Mouse (Mus musculus): Measurements from ENCODE around the gene Gm42742. TPM values are rescaled to one million over a fixed set of nuclear protein-coding genes. Genes with fewer than 3 reads are reported as not detected.

Gene Gm42742
- polyA plus RNA-seq, 1 experiment from 2014 or later, result 88.0 TPM

Small RNAs within 50 kb of the gene (microRNA-seq; reads per million reads assigned to microRNA genes)
- gene Gm44343, result not detected

Other genes starting within 250 kb of the Gm42742 start
- 124 and 143 TPM in 2 replicates for gene Ypel3, start 244.1 kb downstream of the Gm42742 start, polyA plus RNA-seq (2015; fragmentation: Nextera tagmentation; extraction: Ambion mirVana)
- 0.43 and 0.55 TPM in 2 replicates for gene Tbx6, start 239.6 kb downstream of the Gm42742 start, polyA plus RNA-seq (2015; fragmentation: Nextera tagmentation; extraction: Ambion mirVana)
- gene Ppp4c, start 228.6 kb downstream of the Gm42742 start, polyA plus RNA-seq (2015; fragmentation: Nextera tagmentation; extraction: Ambion mirVana), result 246 and 258 TPM in 2 replicates
- gene Fam57b, start 223.4 kb downstream of the Gm42742 start, polyA plus RNA-seq (2015; fragmentation: Nextera tagmentation; extraction: Ambion mirVana), result 27.0 and 30.0 TPM in 2 replicates
- gene 4930451I11Rik, start 189.5 kb downstream of the Gm42742 start, polyA plus RNA-seq (2015; fragmentation: Nextera tagmentation; extraction: Ambion mirVana), result not detected in 2 replicates
- gene Doc2a, start 173.7 kb downstream of the Gm42742 start, polyA plus RNA-seq (2015; fragmentation: Nextera tagmentation; extraction: Ambion mirVana), result 4.1 and 4.2 TPM in 2 replicates
- 47.7 and 49.1 TPM in 2 replicates for gene Hirip3, start 159.1 kb downstream of the Gm42742 start, polyA plus RNA-seq (2015; fragmentation: Nextera tagmentation; extraction: Ambion mirVana)
- gene Ino80e, start 158.7 kb downstream of the Gm42742 start, polyA plus RNA-seq (2015; fragmentation: Nextera tagmentation; extraction: Ambion mirVana), result 94.9 and 96.2 TPM in 2 replicates
- 51.9 and 60.0 TPM in 2 replicates for gene Taok2, start 136.4 kb downstream of the Gm42742 start, polyA plus RNA-seq (2015; fragmentation: Nextera tagmentation; extraction: Ambion mirVana)
- 30.5 and 35.3 TPM in 2 replicates for gene Tmem219, start 98.2 kb downstream of the Gm42742 start, polyA plus RNA-seq (2015; fragmentation: Nextera tagmentation; extraction: Ambion mirVana)
- gene Kctd13, start 92.2 kb downstream of the Gm42742 start, polyA plus RNA-seq (2015; fragmentation: Nextera tagmentation; extraction: Ambion mirVana), result 69.4 and 69.8 TPM in 2 replicates
- gene Asphd1, start 71.5 kb downstream of the Gm42742 start, polyA plus RNA-seq (2015; fragmentation: Nextera tagmentation; extraction: Ambion mirVana), result 2.5 and 5.1 TPM in 2 replicates
- 16.8 and 18.4 TPM in 2 replicates for gene Sez6l2, start 70.5 kb downstream of the Gm42742 start, polyA plus RNA-seq (2015; fragmentation: Nextera tagmentation; extraction: Ambion mirVana)
- gene Cdipt, start 45.2 kb downstream of the Gm42742 start, polyA plus RNA-seq (2015; fragmentation: Nextera tagmentation; extraction: Ambion mirVana), result 82.9 and 95.8 TPM in 2 replicates
- 0.42 and 1.2 TPM in 2 replicates for gene Cdiptos, start 45.0 kb downstream of the Gm42742 start, polyA plus RNA-seq (2015; fragmentation: Nextera tagmentation; extraction: Ambion mirVana)
- 2.5 and 3.2 TPM in 2 replicates for gene Mvp, start 6.5 kb downstream of the Gm42742 start, polyA plus RNA-seq (2015; fragmentation: Nextera tagmentation; extraction: Ambion mirVana)
- gene Pagr1b, start 4.6 kb downstream of the Gm42742 start, polyA plus RNA-seq (2015; fragmentation: Nextera tagmentation; extraction: Ambion mirVana), result 0.65 and 1.0 TPM in 2 replicates
- 41.7 and 74.5 TPM in 2 replicates for gene Pagr1a, start 3.7 kb downstream of the Gm42742 start, polyA plus RNA-seq (2015; fragmentation: Nextera tagmentation; extraction: Ambion mirVana)
- gene Prrt2, start 114 bp upstream of the Gm42742 start, polyA plus RNA-seq (2015; fragmentation: Nextera tagmentation; extraction: Ambion mirVana), result 6.8 and 8.3 TPM in 2 replicates
- 63.9 and 65.8 TPM in 2 replicates for gene Maz, start 5.9 kb upstream of the Gm42742 start, polyA plus RNA-seq (2015; fragmentation: Nextera tagmentation; extraction: Ambion mirVana)
- gene Kif22, start 21.4 kb upstream of the Gm42742 start, polyA plus RNA-seq (2015; fragmentation: Nextera tagmentation; extraction: Ambion mirVana), result 135 and 143 TPM in 2 replicates
- gene Zg16, start 66.2 kb upstream of the Gm42742 start, polyA plus RNA-seq (2015; fragmentation: Nextera tagmentation; extraction: Ambion mirVana), result not detected in 2 replicates
- gene AI467606, start 70.3 kb upstream of the Gm42742 start, polyA plus RNA-seq (2015; fragmentation: Nextera tagmentation; extraction: Ambion mirVana), result 0.91 and 1.0 TPM in 2 replicates
- gene Qprt, start 101.1 kb upstream of the Gm42742 start, polyA plus RNA-seq (2015; fragmentation: Nextera tagmentation; extraction: Ambion mirVana), result 0.67 and 0.96 TPM in 2 replicates
- 0.08 TPM in 1 of 2 replicates, not detected in the other for gene Spn, start 116.7 kb upstream of the Gm42742 start, polyA plus RNA-seq (2015; fragmentation: Nextera tagmentation; extraction: Ambion mirVana)
- gene Cd2bp2, start 175.0 kb upstream of the Gm42742 start, polyA plus RNA-seq (2015; fragmentation: Nextera tagmentation; extraction: Ambion mirVana), result 89.0 and 98.7 TPM in 2 replicates
- gene Tbc1d10b, start 187.4 kb upstream of the Gm42742 start, polyA plus RNA-seq (2015; fragmentation: Nextera tagmentation; extraction: Ambion mirVana), result 24.9 and 27.3 TPM in 2 replicates
- 9.0 and 9.8 TPM in 2 replicates for gene Mylpf, start 187.8 kb upstream of the Gm42742 start, polyA plus RNA-seq (2015; fragmentation: Nextera tagmentation; extraction: Ambion mirVana)
- gene Zfp553, start 212.0 kb upstream of the Gm42742 start, polyA plus RNA-seq (2015; fragmentation: Nextera tagmentation; extraction: Ambion mirVana), result 68.9 and 73.1 TPM in 2 replicates
- gene Sept1, start 212.0 kb upstream of the Gm42742 start, polyA plus RNA-seq (2015; fragmentation: Nextera tagmentation; extraction: Ambion mirVana), result 31.8 and 33.4 TPM in 2 replicates
- gene Zfp771, start 223.2 kb upstream of the Gm42742 start, polyA plus RNA-seq (2015; fragmentation: Nextera tagmentation; extraction: Ambion mirVana), result 53.9 and 54.2 TPM in 2 replicates
- 224 and 229 TPM in 2 replicates for gene Dctpp1, start 239.6 kb upstream of the Gm42742 start, polyA plus RNA-seq (2015; fragmentation: Nextera tagmentation; extraction: Ambion mirVana)